Mouse (Mus musculus) hindbrain, embryonic 14.5 days (tissue): ENCODE measurements around the gene Vps37b. TPM values are rescaled to one million over a fixed set of nuclear protein-coding genes. Genes with fewer than 3 reads are reported as not detected.
A peak's percentile ranks its signal among the peaks of the same experiment; 100 is the strongest.

Experiments used
- ATAC-seq: fragments of 200-750 bp; cut with Nextera tagmentation; 2 replicates; pipeline ENCODE4 v1.8.0; 2017; ENCODE audit warnings: moderate number of reproducible peaks, mild to moderate bottlenecking, moderate TSS enrichment, moderate library complexity; ENCODE audit not compliant: low FRiP score
- DNase-seq: peaks from one replicate; pipeline ENCODE4 v3.0.0-alpha.2; 2015; ENCODE audit warnings: low spot score
- H3K27ac ChIP-seq: fragments of 300-500 bp; sonication (generic); 2 replicates; pipeline ENCODE4 v1.5.1; 2014; ENCODE audit warnings: mild to moderate bottlenecking, moderate library complexity
- H3K27me3 ChIP-seq: fragments of 300-500 bp; sonication (generic); 2 replicates; pipeline ENCODE4 v1.6.1; 2014; ENCODE audit warnings: mild to moderate bottlenecking, low read length, mixed read lengths; ENCODE audit not compliant: control insufficient read depth, insufficient read depth
- H3K36me3 ChIP-seq: fragments of 300-500 bp; sonication (generic); replicated peaks from 2 replicates; pipeline ENCODE4 v1.6.1; 2014; ENCODE audit not compliant: control insufficient read depth, insufficient read depth
- H3K4me1 ChIP-seq: fragments of 300-500 bp; sonication (generic); replicated peaks from 2 replicates; pipeline ENCODE4 v1.6.1; 2014; ENCODE audit warnings: antibody characterized with exemption, low read length, mixed read lengths; ENCODE audit not compliant: control insufficient read depth, insufficient read depth
- H3K4me2 ChIP-seq: fragments of 300-500 bp; sonication (generic); replicated peaks from 2 replicates; pipeline ENCODE4 v1.6.1; 2014; ENCODE audit warnings: mild to moderate bottlenecking, moderate library complexity
- H3K4me3 ChIP-seq: fragments of 300-500 bp; sonication (generic); replicated peaks from 2 replicates; pipeline ENCODE4 v1.5.1; 2014; ENCODE audit warnings: mild to moderate bottlenecking, low read length
- H3K9ac ChIP-seq: fragments of 300-500 bp; sonication (generic); 2 replicates; pipeline ENCODE4 v1.6.1; 2014
- H3K9me3 ChIP-seq: fragments of 300-500 bp; sonication (generic); 2 replicates; pipeline ENCODE4 v1.6.1; 2016; ENCODE audit warnings: low read length; ENCODE audit not compliant: control insufficient read depth
- WGBS: fragments of 180-500 bp; shearing (Covaris S2); extraction: QIAGEN DNeasy Blood & Tissue Kit; methylation state at CpG from one replicate; pipeline ENCODE4 v1.1.7; 2014; 5-methylcytosine and 5-hydroxymethylcytosine counted together
- microRNA-seq: library from miRNA; unstranded; fragments of <30 nt; microRNA quantifications from one replicate; pipeline ENCODE4, GENCODE M21; 2016
- polyA plus RNA-seq: library from polyadenylated mRNA; unstranded; fragments of >200 nt; fragmentation: Nextera tagmentation; extraction: Ambion mirVana; gene quantifications from 2 replicates; pipeline ENCODE4 v1.2.1, GENCODE M21; 2014

The Vps37b gene
- polyA plus RNA-seq, 1 experiment from 2014 or later: 59.5 TPM

DNA sequence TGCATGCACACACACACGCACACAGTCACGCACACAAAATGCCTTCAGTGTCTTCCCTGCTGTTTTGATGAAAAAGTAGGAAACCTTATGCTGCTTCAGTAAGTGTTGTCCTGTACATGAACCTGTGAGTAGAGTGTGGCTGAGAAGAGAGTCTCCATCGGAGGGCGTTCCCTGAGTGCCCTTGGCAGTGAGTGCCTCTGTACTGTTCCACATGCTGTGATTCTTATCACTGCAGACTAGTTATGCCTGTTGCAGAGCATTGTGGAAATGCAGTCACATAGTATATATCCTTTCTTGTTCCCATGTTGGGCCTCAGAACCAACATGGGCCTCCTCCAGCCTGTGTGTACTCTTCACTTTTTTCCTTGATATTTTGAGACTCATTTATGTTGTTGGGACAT lies 67.9 kb downstream of the Vps37b start:
- 92% methylated on average over 4 of the region's 4 CpGs for WGBS

DNA sequence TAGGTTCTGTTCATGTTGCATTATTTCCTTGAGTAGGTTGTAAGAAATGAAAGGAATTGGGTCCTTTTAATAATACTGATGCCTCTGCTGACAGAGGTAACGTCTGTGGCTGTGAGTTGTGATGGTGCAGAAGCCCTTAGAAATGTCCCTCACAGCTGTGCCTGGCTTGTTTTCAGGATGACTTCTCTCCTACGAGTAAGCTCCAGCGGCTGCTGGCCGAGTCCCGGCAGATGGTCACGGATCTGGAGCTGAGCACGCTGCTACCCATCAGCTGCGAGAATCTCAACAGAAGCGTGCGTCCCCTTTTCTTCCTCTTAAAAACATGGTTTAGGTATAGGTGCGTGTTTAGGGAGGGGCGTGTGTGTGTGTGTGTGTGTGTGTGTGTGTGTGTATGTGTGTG lies 71.0 kb downstream of the Vps37b start:
- peak; percentile 21 for DNase-seq
- 81% methylated on average over 12 of the region's 12 CpGs for WGBS

More for the DNA sequence above, 67.9 kb downstream of the Vps37b start:
- no peak overlapping the region for H3K27ac ChIP-seq
- no peak for DNase-seq
- H3K9ac ChIP-seq: no peak overlapping the region
- no peak for ATAC-seq
- H3K27me3 ChIP-seq: no peaks in the 10 kb centered on the region
- H3K36me3 ChIP-seq: no peaks in the 10 kb centered on the region
- H3K9me3 ChIP-seq: no peaks in the 10 kb centered on the region
- H3K4me3 ChIP-seq: no peak overlapping the region
- H3K4me1 ChIP-seq: no peaks in the 10 kb centered on the region
- no peak overlapping the region for H3K4me2 ChIP-seq

DNA sequence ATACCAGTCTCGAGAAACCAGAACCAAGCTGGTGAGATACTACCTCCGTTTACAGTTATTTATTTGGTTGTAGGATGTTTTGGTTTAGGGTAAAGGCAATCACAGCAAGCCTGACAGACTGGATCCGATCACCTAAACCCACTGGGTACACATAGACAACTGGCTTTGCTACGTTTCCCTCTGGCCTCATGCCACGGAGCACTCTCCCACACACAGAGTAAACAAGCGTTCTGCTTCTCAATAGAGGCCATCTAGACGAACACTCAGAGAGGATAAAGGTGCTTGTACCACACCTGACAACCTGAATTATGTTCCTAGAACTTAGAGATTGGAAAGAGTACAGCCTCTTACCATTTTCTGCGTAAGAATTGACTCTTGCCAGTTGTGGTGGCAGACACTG lies 71.9 kb downstream of the Vps37b start:
- ATAC-seq: no peak

More for the DNA sequence above, 71.0 kb downstream of the Vps37b start:
- no peaks in the 10 kb centered on the region for H3K9me3 ChIP-seq
- no peak overlapping the region for H3K4me2 ChIP-seq
- H3K4me1 ChIP-seq: no peaks in the 10 kb centered on the region
- ATAC-seq: no peak
- H3K4me3 ChIP-seq: no peak overlapping the region
- no peaks in the 10 kb centered on the region for H3K27me3 ChIP-seq
- H3K27ac ChIP-seq: no peak overlapping the region
- H3K9ac ChIP-seq: no peak overlapping the region
- H3K36me3 ChIP-seq: no peaks in the 10 kb centered on the region

DNA sequence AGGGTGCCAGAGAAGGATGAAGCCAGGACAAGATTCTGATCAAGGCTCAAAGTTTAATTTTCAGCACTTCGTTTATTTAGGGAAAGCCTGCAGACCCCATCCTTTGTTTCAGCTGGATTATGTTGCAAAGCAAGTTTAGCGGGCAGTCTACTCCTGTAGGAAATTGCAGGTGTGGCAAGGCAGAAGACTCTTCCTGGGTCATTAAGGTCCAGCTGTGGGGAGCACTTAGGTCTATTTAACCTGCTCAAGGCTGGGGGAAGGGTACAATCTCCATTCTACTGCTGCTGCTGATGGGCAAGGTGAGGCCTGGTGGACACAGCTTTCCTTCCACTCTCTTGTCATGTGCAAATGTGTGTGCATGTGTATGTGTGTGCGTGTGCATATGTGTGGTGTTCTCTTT lies 73.1 kb downstream of the Vps37b start:
- H3K4me1 ChIP-seq: no peaks in the 10 kb centered on the region
- ATAC-seq: no peak
- no peak overlapping the region for H3K27ac ChIP-seq
- no peaks in the 10 kb centered on the region for H3K27me3 ChIP-seq
- H3K9ac ChIP-seq: no peak overlapping the region
- no peaks in the 10 kb centered on the region for H3K36me3 ChIP-seq
- DNase-seq: no peak
- WGBS: 83% methylated on average over 3 of the region's 3 CpGs
- no peaks in the 10 kb centered on the region for H3K9me3 ChIP-seq
- no peak overlapping the region for H3K4me2 ChIP-seq
- no peak overlapping the region for H3K4me3 ChIP-seq

More for the DNA sequence above, 71.9 kb downstream of the Vps37b start:
- H3K36me3 ChIP-seq: no peaks in the 10 kb centered on the region
- H3K4me2 ChIP-seq: no peak overlapping the region
- 80% methylated on average over 8 of the region's 8 CpGs for WGBS
- H3K9ac ChIP-seq: no peak overlapping the region
- no peaks in the 10 kb centered on the region for H3K4me1 ChIP-seq
- H3K4me3 ChIP-seq: no peak overlapping the region
- H3K27me3 ChIP-seq: no peaks in the 10 kb centered on the region
- no peak overlapping the region for H3K27ac ChIP-seq
- no peaks in the 10 kb centered on the region for H3K9me3 ChIP-seq
- DNase-seq: no peak

DNA sequence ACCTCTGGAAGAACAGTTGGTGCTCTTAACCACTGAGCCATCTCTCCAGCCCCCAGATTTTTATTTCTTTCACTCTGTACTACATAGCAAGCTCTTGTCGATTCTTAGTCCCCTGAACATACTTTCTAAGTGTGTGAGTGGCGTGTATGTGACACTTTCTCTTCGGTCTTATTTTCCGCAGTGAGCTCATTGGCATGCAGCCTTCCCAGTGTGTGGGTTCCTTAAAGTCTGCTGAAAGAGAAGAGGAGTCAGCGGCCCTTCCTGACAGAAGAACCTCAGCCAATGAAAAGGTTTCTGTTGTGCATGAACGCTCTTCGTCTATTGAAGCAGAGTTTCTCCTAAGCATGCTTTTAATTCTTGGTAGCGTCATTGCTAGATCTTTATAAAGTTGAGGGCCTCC lies 74.9 kb downstream of the Vps37b start:
- Histone ChIP-seq H3K4me3 (no peak overlapping the region), H3K4me1 (no peaks in the 10 kb centered on the region), H3K9me3 (no peaks in the 10 kb centered on the region), H3K36me3 (no peaks in the 10 kb centered on the region), H3K27ac (no peak overlapping the region), H3K4me2 (no peak overlapping the region), H3K9ac (no peak overlapping the region), H3K27me3 (no peaks in the 10 kb centered on the region)
- no peak for DNase-seq
- no peak for ATAC-seq
- WGBS: 75% methylated on average over 8 of the region's 8 CpGs

Small RNAs within 50 kb of the gene (microRNA-seq; reads per million reads assigned to microRNA genes)
- not detected for gene Mir7032

Other genes starting within 250 kb of the Vps37b start
- gene Hcar2, start 166.8 kb downstream of the Vps37b start, polyA plus RNA-seq: not detected in 2 replicates
- gene Hcar1, start 152.2 kb downstream of the Vps37b start, polyA plus RNA-seq: 0.51 and 0.64 TPM in 2 replicates
- gene Denr, start 125.1 kb downstream of the Vps37b start, polyA plus RNA-seq: 104 and 111 TPM in 2 replicates
- 2.3 and 2.6 TPM in 2 replicates for gene Gm43518, start 104.9 kb downstream of the Vps37b start, polyA plus RNA-seq
- gene Ccdc62, start 101.6 kb downstream of the Vps37b start, polyA plus RNA-seq: 5.2 and 5.5 TPM in 2 replicates
- gene Hip1r, start 58.6 kb downstream of the Vps37b start, polyA plus RNA-seq: 22.4 and 27.9 TPM in 2 replicates
- gene Abcb9, start 63.5 kb upstream of the Vps37b start, polyA plus RNA-seq: 13.2 and 14.5 TPM in 2 replicates
- gene Ogfod2, start 80.0 kb upstream of the Vps37b start, polyA plus RNA-seq: 21.8 and 26.4 TPM in 2 replicates
- gene Arl6ip4, start 83.8 kb upstream of the Vps37b start, polyA plus RNA-seq: 62.6 and 72.1 TPM in 2 replicates
- gene Pitpnm2, start 217.5 kb upstream of the Vps37b start, polyA plus RNA-seq: 13.5 and 15.1 TPM in 2 replicates